ENCODE assay signal across 26 mouse cellular contexts in the genomic region with DNA sequence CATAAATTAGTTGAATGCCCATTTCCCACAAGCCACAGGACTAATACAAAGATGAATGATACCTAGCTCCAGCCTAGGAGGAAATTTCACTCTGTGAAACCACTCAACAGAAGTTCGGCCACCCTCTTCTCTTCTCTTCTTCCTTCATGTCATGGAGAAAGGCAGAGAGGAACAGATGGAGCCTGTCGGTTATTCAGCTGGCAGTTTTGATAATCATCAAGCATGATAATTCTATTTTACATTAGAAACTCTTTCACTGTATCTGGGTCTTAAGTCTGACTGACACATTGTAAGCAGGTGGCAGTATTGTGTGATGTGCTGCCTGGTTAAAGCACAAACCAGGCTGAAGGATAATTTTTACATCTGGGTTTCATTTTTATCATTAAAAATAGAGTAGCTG.
"Had no signal": no experiment of that assay in that cellular context is flagged by ENCODE, and none has a peak within 500 bp of the region (broad histone marks: within the 10 kb centered on the region; RNA-seq: fewer than 3 reads in every experiment).

No protein-coding gene starts in this region.

- H3K4me3 ChIP-seq: kidney, embryonic 15.5 days; limb, embryonic 10.5 days; limb, embryonic 13.5 days; liver, embryonic 12.5 days; liver, embryonic 15.5 days; lung, embryonic 15.5 days; megakaryocyte, embryonic 14.5 days; midbrain, embryonic 10.5 days; midbrain, embryonic 13.5 days; neural tube, embryonic 12.5 days; neural tube, embryonic 15.5 days had no signal

- H3K27ac ChIP-seq: kidney, embryonic 15.5 days; limb, embryonic 10.5 days; limb, embryonic 13.5 days; liver, embryonic 12.5 days; liver, embryonic 15.5 days; lung, embryonic 15.5 days; midbrain, embryonic 10.5 days; midbrain, embryonic 13.5 days; neural tube, embryonic 12.5 days; neural tube, embryonic 15.5 days; stomach, postnatal 0 days had no signal

- H3K27me3 ChIP-seq: kidney, embryonic 15.5 days; limb, embryonic 13.5 days; liver, embryonic 12.5 days; liver, embryonic 15.5 days; lung, embryonic 15.5 days; megakaryocyte, embryonic 14.5 days; midbrain, embryonic 13.5 days; neural tube, embryonic 12.5 days; neural tube, embryonic 15.5 days had no signal

- H3K9me3 ChIP-seq: kidney, embryonic 15.5 days; limb, embryonic 10.5 days; limb, embryonic 13.5 days; liver, embryonic 12.5 days; liver, embryonic 15.5 days; lung, embryonic 15.5 days; megakaryocyte, embryonic 14.5 days; midbrain, embryonic 10.5 days; midbrain, embryonic 13.5 days; neural tube, embryonic 12.5 days; neural tube, embryonic 15.5 days had no signal

- H3K4me2 ChIP-seq: kidney, embryonic 15.5 days; limb, embryonic 13.5 days; liver, embryonic 12.5 days; liver, embryonic 15.5 days; lung, embryonic 15.5 days; midbrain, embryonic 13.5 days; neural tube, embryonic 12.5 days; neural tube, embryonic 15.5 days had no signal

- ATAC-seq: liver, embryonic 12.5 days; midbrain, embryonic 13.5 days had no signal

- DNase-seq: kidney, adult 11 months; kidney, adult 8-10 months; kidney, postnatal 10 days; kidney, postnatal 36 days; liver; lung, adult 18-20 months; lung, postnatal 10 days; lung, postnatal 36 days; right cerebral cortex, adult 18-20 months; right cerebral cortex, postnatal 14 days; right cerebral cortex, postnatal 4 days; thymus, adult 2 months; thymus, postnatal 14 days; thymus, postnatal 4 days had no signal

- H3K36me3 ChIP-seq: kidney, embryonic 15.5 days; limb, embryonic 10.5 days; limb, embryonic 13.5 days; liver, embryonic 12.5 days; liver, embryonic 15.5 days; lung, embryonic 15.5 days; midbrain, embryonic 10.5 days; midbrain, embryonic 13.5 days; neural tube, embryonic 12.5 days; neural tube, embryonic 15.5 days had no signal

- H3K9ac ChIP-seq: kidney, embryonic 15.5 days; limb, embryonic 13.5 days; liver, embryonic 12.5 days; liver, embryonic 15.5 days; lung, embryonic 15.5 days; midbrain, embryonic 13.5 days; neural tube, embryonic 12.5 days; neural tube, embryonic 15.5 days had no signal

- H3K4me1 ChIP-seq: kidney, embryonic 15.5 days; limb, embryonic 10.5 days; limb, embryonic 13.5 days; liver, embryonic 12.5 days; liver, embryonic 15.5 days; lung, embryonic 15.5 days; megakaryocyte, embryonic 14.5 days; midbrain, embryonic 10.5 days; neural tube, embryonic 12.5 days; neural tube, embryonic 15.5 days had no signal
